Mouse (Mus musculus) embryonic fibroblast, embryonic 13.5 days (primary cell): ENCODE data around the gene Opn1sw.

Source experiments
- CTCF ChIP-seq: IDR thresholded peaks from 2 replicates; pipeline ENCODE4 v1.5.1; 2011; ENCODE audit warnings: mild to moderate bottlenecking, control low read depth, low read length, moderate library complexity, borderline replicate concordance; ENCODE audit not compliant: insufficient read depth
- POLR2A ChIP-seq: IDR thresholded peaks from 2 replicates; pipeline ENCODE4 v1.6.1; 2011; ENCODE audit warnings: low read depth, mild to moderate bottlenecking, control low read depth, low read length, moderate library complexity

DNA sequence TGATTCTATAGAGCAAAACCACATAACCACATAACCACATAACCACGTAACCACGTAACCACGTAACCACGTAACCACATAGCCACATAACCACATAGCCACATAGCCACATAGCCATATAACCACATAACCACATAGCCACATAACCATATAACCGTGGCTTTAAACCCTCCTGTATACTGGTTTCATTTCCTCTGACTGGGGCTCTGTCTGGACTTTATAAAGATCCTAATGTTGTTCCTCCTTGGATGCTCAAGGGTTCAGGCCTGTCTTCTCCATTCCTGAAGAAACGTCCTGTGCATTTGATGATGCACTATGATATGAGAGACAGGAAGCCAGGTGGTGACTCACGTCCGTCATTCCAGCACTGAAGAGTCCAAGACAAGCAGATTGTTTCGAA is 61.3 kb downstream of the Opn1sw start:
- no peak for TF ChIP-seq CTCF
- TF ChIP-seq POLR2A = no peak
